Comparison of ENCODE assay signal across 9 mouse cellular contexts in genomic region chr7:98447585-98448308, GRCm38 (mm10). TPM values are rescaled to one million over a fixed set of nuclear protein-coding genes. Genes with fewer than 3 reads are reported as not detected.
A peak's percentile ranks its signal among the peaks of the same experiment; 100 is the strongest.
DNase-seq lines count a peak whose midpoint lies in the region; ATAC-seq and TF ChIP-seq lines count a peak whose summit lies in the region.
"Had no signal": no experiment of that assay in that cellular context is flagged by ENCODE, and none has a peak within 500 bp of the region (broad histone marks: within the 10 kb centered on the region; RNA-seq: fewer than 3 reads in every experiment).

No protein-coding gene starts in this region.

- H3K27me3 ChIP-seq in embryonic facial prominence, embryonic 11.5 days (ENCODE audit: control insufficient read depth, insufficient read depth, low read length), result no peaks in the 10 kb centered on the region
- H3K27me3 ChIP-seq in embryonic facial prominence, embryonic 10.5 days (replicated peaks; ENCODE audit: low read depth, poor library complexity, severe bottlenecking), result no peaks in the 10 kb centered on the region
- no peaks in the 10 kb centered on the region for H3K27me3 ChIP-seq in liver, adult 2 months (ENCODE audit: control insufficient read depth, insufficient read depth, low read length)
- H3K27me3 ChIP-seq in liver, embryonic 11.5 days (replicated peaks; ENCODE audit: control insufficient read depth, insufficient read depth, low read length), result no peaks in the 10 kb centered on the region

- peak; percentile 40 for TF ChIP-seq CTCF in liver, adult 2 months (IDR thresholded peaks at IDR 0.05; ENCODE audit: low read depth, low read length)

- no peak overlapping the region for H3K4me2 ChIP-seq in embryonic facial prominence, embryonic 11.5 days (ENCODE audit: low read depth, low read length)
- H3K4me2 ChIP-seq in liver, embryonic 11.5 days, result no peak overlapping the region

- ATAC-seq in embryonic facial prominence, embryonic 11.5 days (replicated peaks; ENCODE audit: insufficient number of reproducible peaks, low FRiP score, low TSS enrichment, low read depth), result no peak
- no peak for ATAC-seq in liver, embryonic 11.5 days (replicated peaks; ENCODE audit: low FRiP score)

- H3K4me3 ChIP-seq in embryonic facial prominence, embryonic 11.5 days (ENCODE audit: low read depth, low read length), result no peak overlapping the region
- no peak overlapping the region for H3K4me3 ChIP-seq in embryonic facial prominence, embryonic 10.5 days
- no peak overlapping the region for H3K4me3 ChIP-seq in liver, adult 2 months (ENCODE audit: insufficient read depth, low read depth, low read length)
- H3K4me3 ChIP-seq in liver, embryonic 11.5 days (ENCODE audit: low read depth, low read length), result no peak overlapping the region

- H3K36me3 ChIP-seq in embryonic facial prominence, embryonic 11.5 days (replicated peaks; ENCODE audit: control insufficient read depth, insufficient read depth, low read depth, low read length), result no peaks in the 10 kb centered on the region
- H3K36me3 ChIP-seq in embryonic facial prominence, embryonic 10.5 days (replicated peaks), result no peaks in the 10 kb centered on the region
- no peaks in the 10 kb centered on the region for H3K36me3 ChIP-seq in liver, adult 2 months (ENCODE audit: control insufficient read depth, insufficient read depth, low read length)
- H3K36me3 ChIP-seq in liver, embryonic 11.5 days (ENCODE audit: control insufficient read depth, insufficient read depth, low read length), result no peaks in the 10 kb centered on the region

- H3K27ac ChIP-seq in embryonic facial prominence, embryonic 11.5 days (replicated peaks; ENCODE audit: low read depth, low read length), result no peak overlapping the region
- H3K27ac ChIP-seq in embryonic facial prominence, embryonic 10.5 days (replicated peaks), result no peak overlapping the region
- no peak overlapping the region for H3K27ac ChIP-seq in liver, adult 2 months (replicated peaks; ENCODE audit: insufficient read depth, low read depth, low read length)
- no peak overlapping the region for H3K27ac ChIP-seq in liver, embryonic 11.5 days (ENCODE audit: low read depth, low read length)

- 59% methylated on average over 11 of the region's 11 CpGs for WGBS in embryonic facial prominence, embryonic 11.5 days
- 64% methylated on average over 11 of the region's 11 CpGs for WGBS in embryonic facial prominence, embryonic 10.5 days
- 62% methylated on average over 11 of the region's 11 CpGs for WGBS in liver, adult 2 months
- 58% methylated on average over 11 of the region's 11 CpGs for WGBS in liver, embryonic 11.5 days

- no peaks in the 10 kb centered on the region for H3K4me1 ChIP-seq in embryonic facial prominence, embryonic 11.5 days (ENCODE audit: control insufficient read depth, insufficient read depth, low read length)
- no peaks in the 10 kb centered on the region for H3K4me1 ChIP-seq in embryonic facial prominence, embryonic 10.5 days
- no peaks in the 10 kb centered on the region for H3K4me1 ChIP-seq in liver, adult 2 months (ENCODE audit: control insufficient read depth, insufficient read depth, low read length)
- H3K4me1 ChIP-seq in liver, embryonic 11.5 days (replicated peaks; ENCODE audit: control insufficient read depth, insufficient read depth, low read length), result no peaks in the 10 kb centered on the region

- peak; percentile 66 for DNase-seq in embryonic facial prominence, embryonic 11.5 days (ENCODE audit: low spot score)
- no peak for DNase-seq in embryonic facial prominence, embryonic 10.5 days (ENCODE audit: low spot score)
- peak; percentile 52 for DNase-seq in liver, adult 2 months (ENCODE audit: extremely low read depth, low read depth, low spot score)
- no peak for DNase-seq in liver, embryonic 11.5 days (ENCODE audit: low spot score)
- peak; percentile 34 for DNase-seq in c-Kit-positive CD71-positive TER-119-positive erythroid progenitor cells, embryonic 14.5 days (ENCODE audit: low spot score)
- peak; percentile 11 to 23 for DNase-seq in lung, postnatal 4 days
- DNase-seq in ovary, postnatal 14 days (ENCODE audit: low spot score), result no peak
- DNase-seq in T-cell, adult 2 months (ENCODE audit: low spot score), result no peak

- H3K9ac ChIP-seq in embryonic facial prominence, embryonic 11.5 days (replicated peaks; ENCODE audit: low read length), result no peak overlapping the region
- no peak overlapping the region for H3K9ac ChIP-seq in liver, adult 2 months (ENCODE audit: low read depth, low read length)
- no peak overlapping the region for H3K9ac ChIP-seq in liver, embryonic 11.5 days (ENCODE audit: low read depth, low read length)

- no peak for TF ChIP-seq POLR2A in liver, adult 2 months (IDR thresholded peaks at IDR 0.05; ENCODE audit: extremely low read depth, insufficient read depth, low read length)

- H3K79me2 ChIP-seq in liver, adult 2 months (ENCODE audit: control insufficient read depth, insufficient read depth, low read length), result no peaks in the 10 kb centered on the region

- no peaks in the 10 kb centered on the region for H3K9me3 ChIP-seq in embryonic facial prominence, embryonic 11.5 days (replicated peaks; ENCODE audit: control insufficient read depth, low read length)
- H3K9me3 ChIP-seq in embryonic facial prominence, embryonic 10.5 days, result no peaks in the 10 kb centered on the region
- no peaks in the 10 kb centered on the region for H3K9me3 ChIP-seq in liver, embryonic 11.5 days (ENCODE audit: control insufficient read depth, low read length)

RNA-seq across cellular contexts. Expression of gene Gucy2d, which starts 7.5 kb away (rescaled TPM):
- polyA plus RNA-seq in embryonic facial prominence, embryonic 11.5 days (2014; fragmentation: Nextera tagmentation; extraction: Ambion mirVana), result not detected in 2 replicates
- not detected in 2 replicates for polyA plus RNA-seq in embryonic facial prominence, embryonic 10.5 days (2016; fragmentation: Nextera tagmentation; extraction: Ambion mirVana)
- not detected in 2 replicates for total RNA-seq in liver, adult 2 months (2014; rRNA removed)
- polyA plus RNA-seq in liver, adult 2 months (2012; rRNA removed), result not detected in 2 replicates
- not detected in 2 replicates for polyA plus RNA-seq in liver, embryonic 11.5 days (2014; fragmentation: Nextera tagmentation; extraction: Ambion mirVana)
- polyA plus RNA-seq: intestine, embryonic 14.5 days had no signal

RNA-seq across cellular contexts. Expression of gene Lrrc32, which starts 41.3 kb away (rescaled TPM):
- 2.6 and 3.0 TPM in 2 replicates for polyA plus RNA-seq in embryonic facial prominence, embryonic 11.5 days (2014; fragmentation: Nextera tagmentation; extraction: Ambion mirVana)
- polyA plus RNA-seq in embryonic facial prominence, embryonic 10.5 days (2016; fragmentation: Nextera tagmentation; extraction: Ambion mirVana), result 3.6 and 3.7 TPM in 2 replicates
- total RNA-seq in liver, adult 2 months (2014; rRNA removed), result 1.5 and 4.9 TPM in 2 replicates
- polyA plus RNA-seq in liver, adult 2 months (2012; rRNA removed), result 5.2 and 7.5 TPM in 2 replicates
- polyA plus RNA-seq in liver, embryonic 11.5 days (2014; fragmentation: Nextera tagmentation; extraction: Ambion mirVana), result 17.1 and 21.0 TPM in 2 replicates

Comparison
In these comparisons a context has a peak if more than half of its experiments do, and no peak if none do; other contexts are left out.
1. DNase-seq: peak in embryonic facial prominence, embryonic 11.5 days (single experiment), liver, adult 2 months (single experiment), c-Kit-positive CD71-positive TER-119-positive erythroid progenitor cells, embryonic 14.5 days (single experiment) and lung, postnatal 4 days (2 of 2); none in embryonic facial prominence, embryonic 10.5 days (single experiment), liver, embryonic 11.5 days (single experiment), ovary, postnatal 14 days (single experiment) and T-cell, adult 2 months (single experiment).